Mouse (Mus musculus): ENCODE results near the gene Elobl.

The Elobl gene

GRCm38 (mm10) chr11:88933030-88933429 lies 33.7 kb downstream of the Elobl start:
- DNase-seq, result no peak

GRCm38 (mm10) chr11:88931692-88932530 lies 34.8 kb downstream of the Elobl start:
- no peak for DNase-seq

- DNase-seq, result no peak
Observed at GRCm38 (mm10) chr11:88926566-88926965, 40.2 kb downstream of the Elobl start.

Data from thymus, postnatal 4 days (tissue).